Mouse (Mus musculus): ENCODE measurements at regions not wholly inside any gene's neighbourhood (a gene's known extent, or its start where the extent isn't known, plus 50 kb on each side); places are given as distances from the start of the nearest gene placed in this dataset.

GRCm38 (mm10) chr2:9658880-9659279, 222.2 kb upstream of the 4930412O13Rik start:
- TF ChIP-seq CTCF (IDR thresholded peaks at IDR 0.05) (no peak), EP300 (IDR thresholded peaks at IDR 0.05; ENCODE audit: insufficient read depth, low read depth, low read length) (no peak), POLR2A (IDR thresholded peaks at IDR 0.05; ENCODE audit: insufficient read depth, low read depth, low read length) (no peak)

All from heart, adult 2 months (tissue).